Mouse (Mus musculus) erythroid progenitor cell, adult 5-6 weeks (primary cell): Measurements from ENCODE around the gene Gm20828. TPM values are rescaled to one million over a fixed set of nuclear protein-coding genes. Genes with fewer than 3 reads are reported as not detected.
"Not testable (repeated sequence)": the region's sequence is repeated elsewhere in the genome, so short reads cannot be mapped to it uniquely, and the experiment has no call there.

Source experiments
- ATAC-seq: replicated peaks from 2 replicates; pipeline ENCODE4 v1.8.0; 2016; ENCODE audit warnings: moderate number of reproducible peaks, mild to moderate bottlenecking, moderate TSS enrichment, inconsistent platforms; ENCODE audit not compliant: poor library complexity, low FRiP score, severe bottlenecking
- total RNA-seq, 2 experiments: library from RNA; stranded (forward) in 1 of 2; stranded (reverse) in 1 of 2; fragments of 150-400 nt in 1 of 2; fragments of 186-747, 209-891 nt in 1 of 2; gene quantifications; 2 replicates each; pipeline versions ENCODE4 v1.2.3 to v1.2.4; 2015 to 2017; ENCODE audit warnings: low replicate concordance in 2 of 2

The Gm20828 gene
- not detected in 2 replicates for total RNA-seq (2015; ENCODE audit: low replicate concordance)
- total RNA-seq (2017; ENCODE audit: low replicate concordance) = not detected in 2 replicates

- not testable (repeated sequence) for ATAC-seq
Measured at GRCm38 (mm10) chrY:11199274-11199673, at the start of gene Gm20828. Gene Gm20828, minus strand, starts transcription at chrY:11199374.
